Mouse (Mus musculus) MEL (cell line): ENCODE measurements around the gene Spag5. TPM values are rescaled to one million over a fixed set of nuclear protein-coding genes. Genes with fewer than 3 reads are reported as not detected.

Experiments
- DNase-seq: peaks from one replicate; pipeline ENCODE4 v3.0.0; 2011; ENCODE audit warnings: low read depth, low spot score
- H3K27ac ChIP-seq: 2 replicates; pipeline ENCODE4 v1.5.1; 2012; ENCODE audit warnings: low read depth, mild to moderate bottlenecking, control low read depth, low read length, moderate library complexity; ENCODE audit not compliant: control insufficient read depth
- H3K27me3 ChIP-seq, 2 experiments: fragments of 150-350 bp in 1 of 2; sonication (generic) in 1 of 2; 2 replicates each; pipeline ENCODE4 v1.6.1; 2012; ENCODE audit warnings: low read length in 2 of 2, mild to moderate bottlenecking in 2 of 2, improper control_type of control experiment in 1 of 2, moderate library complexity in 1 of 2; ENCODE audit not compliant: insufficient read depth in 2 of 2, control insufficient read depth in 1 of 2
- H3K36me3 ChIP-seq, 2 experiments: 2 replicates each; pipeline ENCODE4 v1.6.1; 2012 to 2014; ENCODE audit warnings: low read length in 2 of 2, improper control_type of control experiment in 1 of 2, inconsistent platforms in 1 of 2, mild to moderate bottlenecking in 1 of 2; ENCODE audit not compliant: insufficient read depth in 2 of 2, control insufficient read depth in 1 of 2
- H3K4me1 ChIP-seq, 2 experiments: fragments of 150-350 bp in 1 of 2; sonication (generic) in 1 of 2; 2 replicates each; pipeline ENCODE4 v1.6.1; 2012; ENCODE audit warnings: low read length in 2 of 2, improper control_type of control experiment in 1 of 2, mild to moderate bottlenecking in 1 of 2; ENCODE audit not compliant: insufficient read depth in 2 of 2, control insufficient read depth in 1 of 2
- H3K4me3 ChIP-seq, 2 experiments: fragments of 150-350 bp in 1 of 2; sonication (generic) in 1 of 2; 2 replicates each; pipeline ENCODE4 v1.5.1; 2012; ENCODE audit warnings: low read depth in 2 of 2, low read length in 2 of 2, mild to moderate bottlenecking in 2 of 2, moderate library complexity in 2 of 2, control low read depth in 1 of 2, improper control_type of control experiment in 1 of 2; ENCODE audit not compliant: control insufficient read depth in 1 of 2, insufficient read depth in 1 of 2
- H3K79me2 ChIP-seq: 2 replicates; pipeline ENCODE4 v1.6.1; 2012; ENCODE audit warnings: mild to moderate bottlenecking, low read length, moderate library complexity; ENCODE audit not compliant: control insufficient read depth, poor library complexity, insufficient read depth
- H3K9ac ChIP-seq: 2 replicates; pipeline ENCODE4 v1.6.1; 2012; ENCODE audit warnings: low read depth, mild to moderate bottlenecking, control low read depth, low read length, moderate library complexity; ENCODE audit not compliant: control insufficient read depth, poor library complexity, severe bottlenecking
- H3K9me3 ChIP-seq: fragments of 150-350 bp; sonication (generic); replicated peaks from 2 replicates; pipeline ENCODE4 v1.6.1; 2012; ENCODE audit warnings: mild to moderate bottlenecking, low read length, improper control_type of control experiment, moderate library complexity; ENCODE audit not compliant: insufficient read depth
- BHLHE40 ChIP-seq: IDR thresholded peaks from 2 replicates; pipeline ENCODE4 v1.6.1; 2012; ENCODE audit warnings: low read depth, mild to moderate bottlenecking, inconsistent platforms, low read length, improper control_type of control experiment, borderline replicate concordance
- CHD2 ChIP-seq: IDR thresholded peaks from 2 replicates; pipeline ENCODE4 v1.6.1; 2011; ENCODE audit warnings: low read length, improper control_type of control experiment
- CTCF ChIP-seq, 3 experiments: IDR thresholded peaks in 2 of 3; conservative IDR thresholded peaks in 1 of 3; 2 replicates each; pipeline ENCODE4 v1.5.1; 2011 to 2012; ENCODE audit warnings: low read length in 3 of 3, low read depth in 2 of 3, mild to moderate bottlenecking in 2 of 3, improper control_type of control experiment in 1 of 3, inconsistent platforms in 1 of 3, mixed read lengths in 1 of 3, moderate library complexity in 1 of 3; ENCODE audit not compliant: control insufficient read depth in 1 of 3, insufficient read depth in 1 of 3, poor library complexity in 1 of 3, severe bottlenecking in 1 of 3
- E2F4 ChIP-seq: IDR thresholded peaks from 2 replicates; pipeline ENCODE4 v1.6.1; 2011; ENCODE audit warnings: low read depth, low read length, improper control_type of control experiment, borderline replicate concordance
- GATA1 ChIP-seq: IDR thresholded peaks from 2 replicates; pipeline ENCODE4 v1.6.1; 2011; ENCODE audit warnings: low read depth, low read length, improper control_type of control experiment
- HCFC1 ChIP-seq: IDR thresholded peaks from 2 replicates; pipeline ENCODE4 v1.6.1; 2012; ENCODE audit warnings: low read depth, mild to moderate bottlenecking, inconsistent platforms, low read length, improper control_type of control experiment, moderate library complexity
- MAZ ChIP-seq: IDR thresholded peaks from 2 replicates; pipeline ENCODE4 v1.6.1; 2012; ENCODE audit warnings: low read depth, mild to moderate bottlenecking, inconsistent platforms, low read length, improper control_type of control experiment
- MEF2A ChIP-seq: IDR thresholded peaks from 2 replicates; pipeline ENCODE4 v1.6.1; 2014; ENCODE audit warnings: low read depth, mild to moderate bottlenecking, inconsistent platforms, low read length, improper control_type of control experiment; ENCODE audit not compliant: poor library complexity, insufficient replicate concordance, severe bottlenecking; ENCODE audit errors: extremely low read depth
- MXI1 ChIP-seq: IDR thresholded peaks from 2 replicates; pipeline ENCODE4 v1.6.1; 2011; ENCODE audit warnings: mild to moderate bottlenecking, low read depth, low read length, improper control_type of control experiment
- NELFE ChIP-seq: IDR thresholded peaks from 2 replicates; pipeline ENCODE4 v1.6.1; 2011; ENCODE audit warnings: low read depth, low read length, improper control_type of control experiment
- POLR2A ChIP-seq, 2 experiments: IDR thresholded peaks; 2 replicates each; pipeline ENCODE4 v1.6.1; 2011 to 2012; ENCODE audit warnings: low read length in 2 of 2, mild to moderate bottlenecking in 2 of 2, control low read depth in 1 of 2, improper control_type of control experiment in 1 of 2, low read depth in 1 of 2, moderate library complexity in 1 of 2; ENCODE audit not compliant: control insufficient read depth in 1 of 2, insufficient read depth in 1 of 2, poor library complexity in 1 of 2
- SIN3A ChIP-seq: IDR thresholded peaks from 2 replicates; pipeline ENCODE4 v1.6.1; 2012; ENCODE audit warnings: low read length, improper control_type of control experiment, inconsistent platforms
- SMC3 ChIP-seq: IDR thresholded peaks from 2 replicates; pipeline ENCODE4 v1.6.1; 2011; ENCODE audit warnings: low read depth, low read length, improper control_type of control experiment
- TAL1 ChIP-seq: IDR thresholded peaks from 2 replicates; pipeline ENCODE4 v1.6.1; 2012; ENCODE audit warnings: mild to moderate bottlenecking, inconsistent platforms, low read length, moderate library complexity, mixed read lengths
- TCF12 ChIP-seq: IDR thresholded peaks from 2 replicates; pipeline ENCODE4 v1.6.1; 2014; ENCODE audit warnings: low read depth, mild to moderate bottlenecking, inconsistent platforms, low read length, improper control_type of control experiment, moderate library complexity
- UBTF ChIP-seq: IDR thresholded peaks from 2 replicates; pipeline ENCODE4 v1.6.1; 2012; ENCODE audit warnings: low read depth, mild to moderate bottlenecking, inconsistent platforms, low read length, improper control_type of control experiment, moderate library complexity, borderline replicate concordance; ENCODE audit not compliant: insufficient read depth
- USF2 ChIP-seq, 2 experiments: IDR thresholded peaks; 2 replicates each; pipeline ENCODE4 v1.6.1; 2011 to 2012; ENCODE audit warnings: improper control_type of control experiment in 2 of 2, low read length in 2 of 2, borderline replicate concordance in 1 of 2, inconsistent platforms in 1 of 2, low read depth in 1 of 2, mild to moderate bottlenecking in 1 of 2; ENCODE audit not compliant: insufficient read depth in 1 of 2
- ZC3H11A ChIP-seq: IDR thresholded peaks from 2 replicates; pipeline ENCODE4 v1.6.1; 2012; ENCODE audit warnings: low read depth, mild to moderate bottlenecking, inconsistent platforms, low read length, improper control_type of control experiment
- ZMIZ1 ChIP-seq: IDR thresholded peaks from 2 replicates; pipeline ENCODE4 v1.6.1; 2012; ENCODE audit warnings: low read depth, mild to moderate bottlenecking, inconsistent platforms, low read length, improper control_type of control experiment, moderate library complexity
- polyA plus RNA-seq, 2 experiments: library from polyadenylated mRNA; stranded (reverse) in 1 of 2; unstranded in 1 of 2; fragments of >175 nt in 1 of 2; fragments of >200 nt in 1 of 2; gene quantifications; 2 replicates each; pipeline versions ENCODE4 v1.2.1 to v1.2.4; 2012; ENCODE audit warnings: low replicate concordance in 2 of 2, low read depth in 1 of 2; ENCODE audit not compliant: insufficient read length in 2 of 2, insufficient read depth in 1 of 2, missing spikeins in 1 of 2
- total RNA-seq: library from RNA; depleted of rRNA; stranded (reverse); fragments of 300-350 nt; gene quantifications from 2 replicates; pipeline ENCODE4 v1.2.3, GENCODE M21; 2012

Gene Spag5
- total and polyA plus RNA-seq, 3 experiments = 40.1 to 274 (median 77.5) TPM

- no peak for TF ChIP-seq CHD2
- peak; percentile 63 for TF ChIP-seq SIN3A
- no peak for TF ChIP-seq E2F4
- peak; percentile 83 for TF ChIP-seq NELFE
- TF ChIP-seq SMC3 = no peak
- no peak for TF ChIP-seq ZC3H11A
- peak; percentile 70 for TF ChIP-seq HCFC1
- TF ChIP-seq TCF12 = peak; percentile 33; the same call in 1 of the 2 replicates
- no peak for TF ChIP-seq BHLHE40
- TF ChIP-seq POLR2A (IDR thresholded peaks at IDR 0.05; ENCODE audit: control insufficient read depth in 1 of 2, insufficient read depth in 1 of 2, low read depth in 1 of 2, low read length in 2 of 2, poor library complexity in 1 of 2) = peak; percentile 72 to 89; a peak in 3 of 4 replicates
- no peak for TF ChIP-seq USF2 (IDR thresholded peaks at IDR 0.05; ENCODE audit: borderline replicate concordance in 1 of 2, insufficient read depth in 1 of 2, low read depth in 1 of 2, low read length in 2 of 2)
These were observed 26.5 kb downstream of the Spag5 start, which contains the start of gene Pigs (continued) for GRCm38 (mm10) chr11:78327634-78328511.

GRCm38 (mm10) chr11:78328512-78329056 lies 27.3 kb downstream of the Spag5 start:
- Histone ChIP-seq H3K36me3 (peaks cover 2 to 6% of the 10 kb centered on the region in 2 experiments; a peak in 1 of 4 replicates), H3K9me3 (no peaks in the 10 kb centered on the region), H3K4me3 (peak overlapping the region; percentile 67 to 86), H3K27ac (peak overlapping the region; percentile 61), H3K27me3 (no peaks in the 10 kb centered on the region), H3K4me1 (peaks cover 3 to 4% of the 10 kb centered on the region in 2 experiments; a peak in 2 of 4 replicates), H3K9ac (peak overlapping the region; percentile 86), H3K79me2 (peaks cover 8% of the 10 kb centered on the region)
- no peak for DNase-seq
- peak; percentile 52; the same call in 1 of the 2 replicates for TF ChIP-seq MXI1
- 0 out of 2 replicates have a peak, but pooled peaks have one; percentile 77 for TF ChIP-seq UBTF
- TF ChIP-seq ZMIZ1 = no peak

- no peaks in the 10 kb centered on the region for H3K27me3 ChIP-seq
- no peak overlapping the region for H3K4me3 ChIP-seq
- DNase-seq = no peak
- H3K9me3 ChIP-seq = no peaks in the 10 kb centered on the region
- H3K27ac ChIP-seq = no peak overlapping the region
- TF ChIP-seq TCF12 = no peak
- TF ChIP-seq BHLHE40 = no peak
- TF ChIP-seq MAZ = no peak
- 0 out of 2 replicates have a peak, but pooled peaks have one; percentile 20 for TF ChIP-seq MXI1
- no peak for TF ChIP-seq USF2 (IDR thresholded peaks at IDR 0.05; ENCODE audit: borderline replicate concordance in 1 of 2, insufficient read depth in 1 of 2, low read depth in 1 of 2, low read length in 2 of 2)
- TF ChIP-seq GATA1 = no peak
- TF ChIP-seq CTCF (IDR thresholded peaks at IDR 0.05 in 2 of 3, conservative IDR thresholded peaks at IDR 0.05 in 1 of 3; ENCODE audit: control insufficient read depth in 1 of 3, insufficient read depth in 1 of 3, low read depth in 2 of 3, low read length in 3 of 3, poor library complexity in 1 of 3, severe bottlenecking in 1 of 3) = no peak
- peak; percentile 26; the same call in 1 of the 2 replicates for TF ChIP-seq SIN3A
- no peak for TF ChIP-seq TAL1
- TF ChIP-seq MEF2A = no peak
- TF ChIP-seq CHD2 = no peak
- peaks cover 8% of the 10 kb centered on the region for H3K79me2 ChIP-seq
- no peak overlapping the region for H3K9ac ChIP-seq
- peaks cover 3 to 4% of the 10 kb centered on the region in 2 experiments; a peak in 2 of 4 replicates for H3K4me1 ChIP-seq
- H3K36me3 ChIP-seq = peaks cover 2 to 6% of the 10 kb centered on the region in 2 experiments; a peak in 1 of 4 replicates
These were observed 31.3 kb downstream of the Spag5 start for GRCm38 (mm10) chr11:78332676-78333075.
